Mouse (Mus musculus): ENCODE measurements around the gene Mitf.

The Mitf gene

DNA sequence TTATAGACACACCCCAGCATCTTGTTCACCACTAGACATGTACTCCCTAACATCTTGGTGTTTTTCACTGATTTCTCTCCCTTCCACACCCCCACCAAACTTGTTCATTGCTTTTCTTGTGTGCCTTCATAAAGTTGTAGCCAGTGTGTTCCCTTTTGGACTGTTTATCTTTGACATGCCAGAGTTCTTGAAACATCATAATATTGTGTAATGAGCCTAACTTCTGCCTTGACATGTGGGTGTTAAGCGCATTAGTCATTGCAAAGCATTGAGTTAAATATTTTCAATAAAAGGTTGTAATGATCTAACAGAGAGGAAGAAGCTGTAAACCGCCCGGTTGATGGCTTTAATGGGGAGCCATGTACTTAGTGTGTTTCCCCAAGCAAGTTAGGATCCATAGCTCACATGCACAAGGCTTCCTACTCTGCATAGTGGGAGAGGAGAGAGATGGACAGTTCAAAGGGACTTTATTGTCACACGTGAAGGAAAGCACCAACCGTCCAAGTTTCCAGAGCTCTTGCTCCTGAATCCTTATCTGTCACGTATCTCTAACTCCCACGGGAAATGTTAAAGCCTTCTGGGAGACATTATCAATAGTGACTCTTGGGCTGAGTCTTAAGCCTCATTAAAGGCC, 19.9 kb downstream of the Mitf start:
- no peak for DNase-seq

GRCm38 (mm10) chr6:97828021-97828420, 21.2 kb downstream of the Mitf start:
- DNase-seq = no peak

DNA sequence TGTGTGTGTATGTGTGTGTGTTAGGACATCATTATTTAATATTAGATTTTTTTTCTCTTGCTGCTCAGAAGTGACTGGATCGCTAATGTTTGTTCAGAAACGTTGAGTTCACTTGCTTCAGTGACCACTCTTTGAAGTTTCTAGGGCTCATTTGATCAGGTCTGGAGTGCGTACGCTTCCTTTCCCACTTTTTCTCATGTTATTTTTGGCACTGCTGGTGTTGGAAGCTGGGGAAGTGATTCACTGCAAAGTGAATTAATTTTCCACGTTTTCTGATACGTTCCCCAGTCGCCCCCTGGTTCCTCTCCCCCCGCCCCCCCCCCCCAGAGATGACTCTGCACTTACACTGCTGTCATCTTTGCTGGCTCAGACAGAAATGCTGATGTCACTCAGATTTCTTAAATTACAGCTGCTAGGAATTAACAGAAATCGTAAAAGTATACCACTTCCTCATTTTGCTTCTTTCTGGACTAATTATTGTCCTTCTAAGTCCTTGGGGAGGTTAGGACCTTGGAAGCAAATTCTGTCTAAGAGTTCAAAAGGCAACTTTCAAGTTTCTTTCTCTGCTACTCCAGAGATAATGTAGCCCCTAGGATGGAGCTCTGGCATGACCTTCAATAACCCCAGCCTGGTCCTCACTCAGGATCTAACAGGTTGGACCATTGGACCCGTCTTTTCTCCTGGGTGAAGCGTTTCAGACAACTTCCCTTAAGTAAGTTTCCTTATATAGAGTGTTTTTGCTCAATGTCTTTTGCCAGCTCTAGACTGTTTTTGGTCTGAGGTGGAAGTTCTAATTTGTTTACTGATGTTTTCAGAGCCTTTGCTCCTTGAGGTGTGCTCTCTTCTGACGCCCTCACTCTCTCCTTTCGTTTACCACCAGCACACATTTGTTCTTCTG, 22.2 kb downstream of the Mitf start:
- no peak for DNase-seq

- DNase-seq = no peak
These were observed 25.6 kb downstream of the Mitf start for GRCm38 (mm10) chr6:97832501-97832900.

DNA sequence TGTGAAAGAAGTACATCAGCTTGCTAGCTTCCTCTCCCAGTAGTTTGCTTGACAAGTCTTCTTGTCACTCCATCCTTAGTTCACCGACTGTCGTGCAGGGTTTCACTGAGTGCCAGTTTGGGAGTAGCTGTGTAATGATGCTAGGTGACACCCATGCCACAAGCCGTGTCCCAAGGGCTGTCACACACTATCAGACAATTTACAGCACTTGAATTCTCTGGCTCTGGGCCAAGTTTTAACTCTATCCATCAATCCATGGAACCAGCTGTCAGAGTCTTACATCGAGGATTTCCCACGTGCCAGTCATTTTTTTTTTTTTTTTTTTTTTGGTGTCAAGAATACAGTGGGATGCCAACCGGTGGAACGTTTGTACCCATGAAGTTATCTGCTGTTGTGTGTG, 29.3 kb downstream of the Mitf start:
- no peak for DNase-seq

- no peak for DNase-seq
These were observed 30.9 kb downstream of the Mitf start for GRCm38 (mm10) chr6:97837711-97838110.

GRCm38 (mm10) chr6:97839568-97839967, 32.7 kb downstream of the Mitf start:
- DNase-seq = no peak

- no peak for DNase-seq
These were observed 37.3 kb downstream of the Mitf start for GRCm38 (mm10) chr6:97844112-97844511.

DNA sequence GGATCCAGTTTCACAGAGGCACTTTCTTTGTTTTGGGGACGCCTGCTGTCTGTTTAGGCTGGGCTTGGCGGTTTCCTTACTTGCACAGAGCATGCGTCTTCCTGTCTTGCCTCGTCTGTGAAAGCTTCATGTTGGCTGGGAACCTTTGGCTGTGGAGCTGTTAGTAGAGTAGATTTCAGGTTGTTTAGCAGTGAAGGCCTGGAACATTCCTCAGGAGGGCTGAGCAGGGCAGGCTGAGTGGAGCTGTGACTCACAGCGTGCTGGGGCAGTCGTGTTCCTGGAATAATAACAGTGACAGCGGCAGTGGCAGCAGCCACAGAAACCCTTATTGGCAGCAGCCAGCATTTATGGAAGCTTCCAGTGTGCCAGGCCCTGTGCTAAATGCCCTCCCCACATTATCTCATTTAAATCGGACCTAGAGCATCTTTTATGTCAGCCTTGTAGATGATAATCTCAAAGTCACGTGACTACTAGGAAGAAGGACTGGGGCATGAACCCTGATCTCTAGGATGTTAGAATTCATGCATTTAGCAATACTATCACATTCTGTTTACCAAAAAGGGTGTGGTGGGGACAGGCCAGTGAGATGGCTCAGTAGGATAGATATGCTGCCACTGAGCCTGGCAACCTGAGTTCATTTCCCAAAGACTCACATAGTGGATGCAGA, 41.5 kb downstream of the Mitf start:
- peak; percentile 6 for DNase-seq

- DNase-seq = no peak
These were observed 47.4 kb downstream of the Mitf start for GRCm38 (mm10) chr6:97854236-97854635.

DNA sequence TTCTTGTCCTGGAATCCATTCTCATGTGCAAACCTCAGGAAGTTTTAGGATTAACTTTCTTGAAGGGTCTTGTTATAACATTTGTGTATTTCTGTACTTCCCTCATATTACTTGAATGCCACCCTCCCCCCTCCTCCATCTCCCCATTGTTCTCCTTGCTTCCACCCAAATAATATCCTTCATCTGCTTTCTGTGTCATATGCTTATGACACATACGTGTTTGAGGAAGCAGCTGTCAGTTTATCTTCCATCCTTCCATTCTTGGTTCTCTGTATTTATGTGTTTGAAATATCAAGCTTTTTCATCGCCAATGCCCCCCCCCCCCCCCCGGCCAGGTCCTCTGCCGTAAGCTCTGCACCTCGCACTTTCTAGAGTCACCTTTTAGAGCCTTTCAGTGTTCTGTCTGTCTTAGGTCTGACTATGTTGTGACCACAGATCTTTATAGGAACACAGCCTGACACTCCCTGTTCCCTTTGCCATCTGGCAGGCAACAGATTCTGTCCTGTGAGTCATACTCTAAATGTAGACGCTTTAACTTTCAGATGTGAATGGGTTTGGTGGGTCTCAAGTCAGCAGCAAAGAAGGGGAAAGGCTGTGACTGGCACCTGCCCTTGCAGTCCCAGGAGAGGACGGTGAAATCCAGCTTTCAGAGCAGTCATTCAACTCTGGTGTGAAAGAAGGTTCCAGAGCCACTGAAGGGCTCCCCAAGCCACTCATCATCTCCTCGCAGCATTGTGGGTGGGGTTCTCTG, 48.7 kb downstream of the Mitf start:
- no peak for DNase-seq

GRCm38 (mm10) chr6:97856502-97856901, 49.6 kb downstream of the Mitf start:
- no peak for DNase-seq

GRCm38 (mm10) chr6:97857690-97858089, 50.8 kb downstream of the Mitf start:
- no peak for DNase-seq

DNA sequence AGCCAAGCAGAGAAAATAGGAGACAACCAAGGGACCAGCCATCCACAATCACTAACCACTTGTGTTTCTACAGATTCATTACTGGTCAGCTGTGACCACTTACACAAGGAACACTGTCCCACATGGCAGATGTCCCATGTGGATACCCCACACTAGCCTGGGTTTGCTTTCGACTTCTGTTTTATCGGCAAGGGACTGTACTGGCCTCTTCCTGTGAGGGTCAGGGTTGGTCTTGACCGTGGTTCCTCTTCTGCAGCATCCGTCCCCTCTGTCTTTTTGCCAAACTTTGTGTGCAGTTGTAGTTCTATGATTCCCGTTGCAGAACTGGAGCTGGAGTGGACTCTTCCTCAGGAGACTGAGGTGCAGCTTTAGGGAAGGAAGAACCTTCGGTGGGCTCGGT, 59.7 kb downstream of the Mitf start:
- DNase-seq = no peak

DNA sequence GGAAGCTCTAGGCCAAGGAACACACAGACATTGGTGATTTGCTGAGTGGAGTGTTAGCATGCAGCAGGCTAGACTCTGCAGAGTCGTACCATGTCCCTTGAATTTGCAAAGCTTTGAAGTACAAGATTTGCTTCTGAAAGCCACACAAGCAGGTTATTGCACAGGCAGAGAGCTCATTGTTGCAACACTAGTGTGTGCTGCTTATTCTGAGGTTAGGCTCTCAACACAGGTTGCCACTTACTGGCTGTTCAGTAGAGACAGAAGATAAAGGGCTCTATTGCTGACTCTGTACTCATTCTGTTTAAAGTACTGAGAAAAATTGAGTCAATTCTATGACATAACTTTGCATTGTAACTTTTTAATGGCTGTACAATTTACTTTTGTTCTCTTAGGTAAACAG, 61.2 kb downstream of the Mitf start:
- DNase-seq = no peak

DNA sequence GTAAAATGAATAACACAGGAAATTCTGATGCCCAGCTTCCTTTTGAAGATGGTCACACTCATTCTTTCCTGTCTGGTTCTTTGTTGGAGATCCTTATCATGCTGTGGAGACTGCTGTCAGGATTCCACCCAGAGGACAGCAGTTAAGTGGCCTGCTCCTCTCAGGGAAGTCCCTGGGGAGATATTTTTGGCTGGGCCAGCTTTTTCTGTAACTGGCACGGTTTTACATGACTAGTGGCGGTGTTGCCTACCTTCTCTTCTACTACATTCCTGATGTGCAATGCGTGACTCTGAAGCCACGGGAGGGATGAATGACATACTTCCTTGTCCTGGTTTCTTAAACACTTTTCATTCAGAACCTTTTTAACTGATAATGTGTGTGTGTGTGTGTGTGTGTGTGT, 63.1 kb downstream of the Mitf start:
- DNase-seq = no peak

GRCm38 (mm10) chr6:97871296-97872030, 64.6 kb downstream of the Mitf start:
- no peak for DNase-seq

- no peak for DNase-seq
These were observed 66.2 kb downstream of the Mitf start for GRCm38 (mm10) chr6:97873102-97873501.

- no peak for DNase-seq
These were observed 70.1 kb downstream of the Mitf start for GRCm38 (mm10) chr6:97876990-97877389.

DNA sequence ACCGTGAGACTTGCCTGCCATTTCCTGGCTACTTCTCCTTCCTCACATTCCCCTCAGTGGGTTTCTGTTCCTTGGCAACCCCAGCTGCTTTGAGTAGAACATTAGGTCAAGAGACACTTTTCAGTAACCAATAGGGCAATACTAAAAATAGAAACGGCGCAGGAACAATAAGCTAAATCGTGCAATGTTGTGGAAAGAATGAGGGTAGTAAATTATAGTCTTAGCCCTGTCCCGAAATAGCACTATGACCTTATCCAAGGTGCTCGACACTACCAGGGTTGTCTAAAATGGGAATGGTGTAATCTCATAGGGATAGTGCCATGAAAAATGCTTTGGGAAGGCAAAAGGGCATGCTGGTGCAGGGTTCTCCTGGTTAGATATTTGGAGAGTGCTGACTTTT, 70.6 kb downstream of the Mitf start:
- DNase-seq = no peak

GRCm38 (mm10) chr6:97880363-97880762, 73.5 kb downstream of the Mitf start:
- no peak for DNase-seq

DNA sequence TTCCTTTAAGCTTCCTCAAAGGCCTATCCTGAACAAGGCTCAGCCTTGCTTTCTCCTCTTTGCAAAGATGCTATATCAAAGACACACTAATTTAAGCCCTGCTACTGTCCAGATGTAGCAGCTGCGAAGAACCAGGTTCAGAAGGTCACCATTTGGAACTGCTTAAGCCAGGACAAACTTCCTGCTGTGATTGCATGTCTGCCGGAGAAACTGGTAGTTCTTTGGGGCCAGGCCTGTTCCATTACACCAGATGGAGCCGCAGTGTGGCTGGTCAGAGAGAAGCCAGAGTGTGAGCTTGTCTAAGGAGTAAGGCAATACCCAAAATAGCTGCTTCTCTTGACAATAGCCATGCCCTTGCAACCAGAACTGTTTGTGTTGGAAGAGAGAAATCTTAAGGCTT, 75.1 kb downstream of the Mitf start:
- no peak for DNase-seq
